Mouse (Mus musculus) embryo, embryonic 10 days (tissue): Measurements from ENCODE around the gene Csf1.

Source experiments
- DNase-seq: peaks from one replicate; pipeline ENCODE4 v3.0.0-alpha.2; 2015; ENCODE audit warnings: low spot score

The Csf1 gene

DNA sequence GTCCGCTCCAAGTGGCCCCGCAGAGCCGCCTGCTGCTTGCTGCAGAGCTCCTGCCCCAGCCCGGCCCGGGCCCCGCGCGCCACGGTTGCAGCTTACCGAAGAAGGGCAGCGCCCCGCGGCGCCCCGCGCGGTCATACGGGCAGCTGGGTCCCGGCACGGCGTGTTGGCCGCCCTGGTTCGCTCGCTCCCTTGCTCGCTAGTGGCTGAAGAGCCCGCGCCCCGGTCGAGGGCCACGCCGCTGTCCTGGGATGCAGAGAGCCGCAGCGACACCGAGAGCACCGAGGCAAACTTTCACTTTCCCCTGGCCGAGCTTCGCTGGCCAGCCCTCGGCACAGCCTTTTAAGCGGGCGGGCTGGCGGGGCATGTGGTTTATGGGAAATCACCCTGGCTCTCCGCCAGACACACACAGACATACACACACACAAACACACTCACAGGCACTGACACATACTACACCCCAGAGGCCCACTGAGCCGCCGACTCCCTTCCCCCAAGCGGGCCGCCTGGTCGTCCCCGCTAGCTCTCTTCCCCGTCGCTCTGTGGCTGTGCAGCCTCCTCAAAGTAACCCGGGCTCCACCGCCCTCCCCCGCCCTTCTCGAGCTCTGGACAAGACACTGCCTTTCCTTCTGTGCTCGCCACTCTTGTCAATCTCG lies at the start of gene Csf1:
Gene Csf1, minus strand, starts transcription at position 541 of the 653 bp plus-strand sequence.
- DNase-seq: peak; percentile 76

GRCm38 (mm10) chr3:107808013-107808750 lies 47.9 kb upstream of the Csf1 start:
- DNase-seq: no peak

GRCm38 (mm10) chr3:107807386-107807974 lies 47.2 kb upstream of the Csf1 start:
- DNase-seq: no peak

- no peak for DNase-seq
Measured at GRCm38 (mm10) chr3:107806916-107807315, 46.6 kb upstream of the Csf1 start.

DNA sequence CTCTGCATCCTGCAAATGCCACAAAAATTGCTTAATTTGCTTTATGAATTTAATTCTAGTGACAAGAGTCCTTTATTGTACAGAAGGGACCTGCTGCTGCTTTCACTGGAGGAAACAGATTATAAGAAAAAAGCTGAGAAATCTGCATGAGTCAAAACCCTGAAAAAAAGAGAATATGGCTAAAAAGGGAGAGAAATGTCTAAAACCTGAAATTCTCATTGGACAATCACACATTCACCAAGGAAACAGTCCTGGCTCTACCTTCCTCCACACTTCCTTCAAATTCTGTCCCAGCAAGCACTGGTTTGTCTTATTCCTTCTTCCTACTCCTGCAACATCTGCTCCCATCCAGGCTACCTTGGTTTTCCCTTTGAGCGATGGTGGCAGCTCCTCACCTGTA lies 44.5 kb upstream of the Csf1 start:
- no peak for DNase-seq

- DNase-seq: no peak
Measured at GRCm38 (mm10) chr3:107802185-107802946, 42.1 kb upstream of the Csf1 start.

DNA sequence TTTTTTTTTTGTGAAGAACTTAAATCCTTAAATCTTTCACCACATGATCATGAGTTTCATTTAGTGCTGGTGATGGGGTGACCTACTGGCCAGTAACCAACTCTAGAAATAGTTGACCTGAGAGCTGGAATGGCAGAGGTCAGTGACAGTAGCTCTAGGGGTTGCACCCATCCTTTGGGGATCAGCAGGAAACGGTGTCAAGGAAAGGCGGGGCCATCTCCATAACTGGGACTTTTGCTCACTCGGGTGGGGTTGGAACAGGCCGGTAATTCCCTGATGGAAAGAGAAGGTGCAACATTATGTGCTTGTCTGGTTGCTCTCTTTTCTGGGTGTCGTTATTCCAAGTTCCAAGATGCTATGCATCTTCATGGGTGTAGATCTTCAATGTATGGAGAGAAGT lies 38.7 kb upstream of the Csf1 start:
- no peak for DNase-seq

DNA sequence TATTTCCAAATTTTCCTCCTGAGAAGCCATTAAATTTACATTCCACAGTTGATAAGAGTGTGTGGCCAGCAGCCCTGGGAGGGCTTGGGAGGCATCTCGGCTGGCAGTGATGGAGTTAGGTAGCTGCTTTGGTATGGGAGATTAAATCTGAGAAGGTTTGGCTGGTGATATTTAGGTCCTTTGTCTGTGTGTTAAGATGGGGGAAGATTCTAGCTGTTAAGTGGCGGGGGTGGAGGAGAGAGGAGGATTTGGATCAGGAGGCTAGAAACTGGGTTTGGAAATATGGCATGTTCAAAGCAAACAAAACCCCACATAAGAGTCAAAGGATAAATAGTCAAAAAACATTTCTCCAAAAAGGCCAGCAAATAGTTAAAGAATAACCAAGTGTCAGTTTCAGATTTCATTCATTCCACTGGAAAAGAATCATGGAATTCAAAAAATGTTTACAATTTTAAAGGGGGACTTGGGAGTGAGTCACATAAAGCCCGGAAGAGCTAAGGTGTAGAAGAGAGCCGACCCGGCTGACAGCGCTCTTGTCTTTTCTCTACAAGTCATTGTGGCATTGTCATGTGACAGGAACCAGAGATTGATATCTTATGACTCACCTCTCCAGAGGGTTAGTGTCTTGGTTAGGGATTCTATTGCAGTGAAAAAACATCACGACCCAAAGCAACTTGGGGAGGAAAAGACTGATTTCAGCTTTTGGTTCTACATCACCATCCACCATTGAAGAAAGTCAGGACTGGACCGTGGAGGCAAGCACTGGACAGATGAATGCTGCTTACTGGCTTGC lies 36.1 kb upstream of the Csf1 start:
- DNase-seq: no peak

DNA sequence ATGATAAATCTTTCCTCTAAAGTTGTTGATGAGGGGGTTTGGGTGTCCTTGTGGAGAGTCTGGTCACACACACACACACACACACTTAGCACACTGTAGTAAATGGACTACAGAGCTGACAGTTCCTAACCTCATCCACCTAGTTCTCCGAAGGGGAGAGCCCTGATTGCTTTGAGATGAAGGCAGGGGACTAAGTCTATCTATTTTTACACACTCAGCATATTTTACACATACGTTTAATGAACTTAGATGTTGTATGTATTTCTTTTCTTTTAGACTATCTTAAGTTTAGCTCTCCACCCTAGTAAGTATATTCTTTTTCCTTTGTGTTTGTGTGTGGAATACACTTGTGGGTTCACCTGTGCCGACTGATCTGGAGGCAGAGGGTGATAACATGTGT lies 34.6 kb upstream of the Csf1 start:
- no peak for DNase-seq

DNA sequence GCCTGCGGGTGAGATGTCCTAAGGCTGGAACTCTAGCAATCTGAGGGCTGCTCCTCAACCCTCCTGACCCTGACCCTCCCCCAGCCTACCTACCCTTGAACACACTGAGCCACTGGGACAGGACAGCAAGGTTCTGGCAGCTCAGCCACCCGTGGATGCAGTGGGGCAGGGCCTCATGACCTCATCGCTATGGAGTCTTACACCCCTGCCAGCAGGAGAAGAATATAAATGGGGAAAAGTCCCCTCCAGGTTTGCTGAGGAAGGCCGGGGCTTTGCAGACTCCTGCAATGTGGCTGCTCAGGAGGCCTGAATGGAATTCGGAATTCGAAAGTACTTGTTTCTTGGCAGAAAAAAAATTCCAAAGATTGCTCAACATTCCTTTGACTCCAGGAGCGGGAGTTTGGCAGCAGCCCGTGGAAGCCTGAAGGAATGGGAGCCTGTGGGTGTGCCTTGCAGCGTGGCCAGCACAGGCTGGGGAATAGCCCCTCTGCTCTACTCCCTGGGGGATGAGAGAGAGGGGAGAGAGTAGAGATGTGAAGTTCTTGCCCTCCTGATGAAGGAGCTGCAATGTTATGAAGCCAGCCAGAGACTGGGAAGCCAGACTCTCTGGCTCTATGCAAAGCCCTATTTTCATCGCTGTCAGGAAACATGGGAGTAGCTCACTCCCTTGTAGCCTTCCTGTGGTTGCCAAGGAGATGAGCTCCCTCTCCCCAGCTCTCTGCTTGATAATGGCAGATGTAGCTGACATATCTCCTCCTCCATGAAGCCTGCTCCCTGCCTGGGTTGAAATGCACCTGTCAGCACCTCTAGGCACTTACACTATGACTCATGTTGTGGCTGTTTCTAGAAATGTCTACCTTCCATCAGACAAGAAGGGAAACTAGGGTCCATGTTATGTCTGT lies 33.3 kb upstream of the Csf1 start:
- peak; percentile 57 for DNase-seq

DNA sequence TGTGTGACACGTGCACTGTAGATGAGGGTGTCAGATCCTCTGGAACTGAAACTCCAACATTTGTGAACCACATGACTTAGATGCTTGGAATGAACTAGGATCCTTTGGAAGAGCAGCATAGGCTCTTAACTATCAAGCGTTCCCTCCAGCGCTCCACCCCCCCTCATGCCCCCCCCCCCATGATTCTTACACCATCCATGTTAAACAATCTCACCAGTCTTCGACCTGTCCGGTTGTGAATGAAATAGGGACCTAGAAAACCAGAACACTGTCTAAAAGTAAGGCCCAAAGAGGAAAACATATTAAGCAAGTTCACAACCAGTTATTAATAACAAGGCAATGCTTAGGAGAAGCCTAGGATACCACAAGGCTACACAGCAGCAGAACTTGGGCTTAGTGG lies 32.5 kb upstream of the Csf1 start:
- DNase-seq: no peak

- no peak for DNase-seq
Measured at GRCm38 (mm10) chr3:107790766-107791303, 30.6 kb upstream of the Csf1 start.

- no peak for DNase-seq
Measured at GRCm38 (mm10) chr3:107790227-107790626, 30.0 kb upstream of the Csf1 start.

- DNase-seq: no peak
Measured at GRCm38 (mm10) chr3:107788885-107789284, 28.6 kb upstream of the Csf1 start.

DNA sequence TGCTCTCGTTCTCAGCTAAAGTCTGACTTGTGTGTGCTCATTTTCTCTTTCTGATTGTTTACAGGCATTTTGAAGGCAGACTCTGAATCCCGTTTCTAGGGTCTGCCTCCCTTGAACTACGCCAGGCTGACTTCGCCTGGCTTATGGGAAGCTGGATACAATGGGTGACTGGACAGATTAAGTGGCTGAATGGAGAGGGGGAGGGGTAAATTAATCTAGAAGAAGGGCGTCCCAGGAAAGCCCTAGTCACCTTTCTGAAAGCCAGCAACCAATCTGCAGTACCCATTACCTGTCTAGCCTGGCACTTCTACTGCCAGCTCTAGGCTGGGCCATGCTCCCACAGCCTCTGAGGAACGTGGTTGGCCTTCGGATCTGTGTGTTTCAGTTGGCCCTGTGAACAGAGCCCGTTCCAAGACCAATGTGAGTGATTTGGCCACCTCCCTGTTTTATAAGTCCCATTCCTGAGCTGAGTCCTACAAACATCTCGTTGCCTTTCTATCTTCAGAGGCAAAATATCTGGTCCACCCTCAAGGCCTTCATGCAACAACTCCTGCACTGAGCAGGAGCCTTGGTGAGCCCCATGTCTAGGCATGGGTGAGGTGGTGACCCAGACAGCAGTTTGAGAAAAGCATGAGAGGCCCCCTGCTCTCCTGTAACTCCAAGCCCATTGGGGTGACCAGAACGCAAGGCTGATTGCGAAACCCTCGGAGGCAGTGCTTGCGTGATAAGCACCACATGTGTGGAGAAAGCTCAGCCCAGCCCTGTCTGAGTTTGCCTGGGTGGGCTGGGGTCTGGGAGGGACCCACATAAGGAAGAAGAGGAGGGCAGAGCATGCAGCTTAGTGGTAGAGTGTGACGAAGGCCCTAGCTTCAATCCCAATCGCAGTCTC lies 27.6 kb upstream of the Csf1 start:
- no peak for DNase-seq

GRCm38 (mm10) chr3:107786980-107787612 lies 26.8 kb upstream of the Csf1 start:
- peak; percentile 28 for DNase-seq

DNA sequence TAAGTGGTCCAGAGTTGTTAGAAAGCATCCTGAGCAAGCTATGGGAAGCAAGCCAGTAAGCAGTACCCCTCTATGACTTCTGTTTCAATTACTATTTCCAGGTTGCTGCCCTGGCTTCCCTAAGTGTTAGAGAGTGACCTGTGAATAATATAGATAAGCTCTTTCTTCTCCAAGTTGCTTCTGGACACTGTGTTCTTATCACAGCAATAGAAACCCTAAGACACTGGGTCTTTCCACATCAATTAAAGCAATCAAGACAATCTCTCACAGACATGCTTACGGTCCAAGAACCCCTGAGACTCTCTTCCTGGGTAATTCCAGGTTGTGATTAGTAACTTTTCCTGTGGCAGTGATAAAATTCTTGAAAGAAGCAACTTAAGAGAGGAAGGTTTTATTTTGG lies 26.1 kb upstream of the Csf1 start:
- no peak for DNase-seq

DNA sequence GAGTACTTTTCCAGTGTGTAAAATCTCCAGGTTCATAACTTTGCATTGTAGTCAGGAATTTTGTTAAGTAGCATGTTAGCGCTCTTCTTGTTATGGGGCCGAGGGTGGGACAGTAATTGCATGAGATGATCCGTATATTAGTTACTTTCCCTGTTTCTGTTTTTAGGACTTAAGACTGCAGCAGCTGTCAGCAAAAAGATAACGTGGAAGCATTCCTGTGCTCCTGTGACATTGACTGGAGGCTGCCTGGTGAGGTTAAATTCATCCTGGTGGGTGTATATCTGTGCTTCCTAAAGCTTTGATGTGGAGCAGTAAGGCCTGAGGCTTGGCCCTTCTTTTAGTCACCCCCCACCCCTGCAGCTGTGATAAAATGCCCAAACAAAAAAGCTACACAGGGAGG lies 25.3 kb upstream of the Csf1 start:
- no peak for DNase-seq

DNA sequence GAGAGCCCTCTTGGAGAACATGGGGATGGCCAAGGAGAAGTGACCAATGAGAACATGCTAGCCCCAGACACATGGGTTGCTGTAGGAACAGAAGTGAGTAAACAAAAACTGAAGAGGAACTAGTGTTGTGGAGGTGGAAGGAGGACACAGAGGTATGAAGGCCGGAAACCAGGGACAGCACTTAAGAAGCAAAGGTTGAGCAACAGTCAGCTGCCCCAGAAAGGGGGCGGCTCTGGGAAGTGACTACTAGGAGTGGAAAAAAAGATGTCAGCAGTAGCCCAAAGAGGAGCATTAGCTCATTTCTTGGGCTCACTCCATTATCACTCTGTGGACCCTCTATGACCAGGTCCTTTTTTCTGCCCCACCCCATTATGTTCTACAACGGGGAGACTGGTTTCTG lies 23.0 kb upstream of the Csf1 start:
- no peak for DNase-seq
